Mouse (Mus musculus) limb, embryonic 13.5 days (tissue): ENCODE measurements around the gene Gltp. TPM values are rescaled to one million over a fixed set of nuclear protein-coding genes. Genes with fewer than 3 reads are reported as not detected.

ENCODE experiments used
- ATAC-seq: fragments of 200-750 bp; cut with Nextera tagmentation; 2 replicates; pipeline ENCODE4 v1.8.0; 2017; ENCODE audit warnings: low read depth, moderate number of reproducible peaks, moderate TSS enrichment; ENCODE audit not compliant: low FRiP score
- H3K27ac ChIP-seq: fragments of 300-500 bp; sonication (generic); 2 replicates; pipeline ENCODE4 v1.5.1; 2015; ENCODE audit warnings: inconsistent platforms, mild to moderate bottlenecking, moderate library complexity
- H3K27me3 ChIP-seq: fragments of 300-500 bp; sonication (generic); 2 replicates; pipeline ENCODE4 v1.6.1; 2015; ENCODE audit warnings: mild to moderate bottlenecking, inconsistent platforms
- H3K36me3 ChIP-seq: fragments of 300-500 bp; sonication (generic); 2 replicates; pipeline ENCODE4 v1.6.1; 2015; ENCODE audit warnings: inconsistent platforms, mild to moderate bottlenecking, moderate library complexity
- H3K4me1 ChIP-seq: fragments of 300-500 bp; sonication (generic); 2 replicates; pipeline ENCODE4 v1.6.1; 2015; ENCODE audit warnings: inconsistent platforms
- H3K4me2 ChIP-seq: fragments of 300-500 bp; sonication (generic); replicated peaks from 2 replicates; pipeline ENCODE4 v1.6.1; 2015; ENCODE audit warnings: inconsistent platforms, mild to moderate bottlenecking, moderate library complexity
- H3K4me3 ChIP-seq: fragments of 300-500 bp; sonication (generic); 2 replicates; pipeline ENCODE4 v1.5.1; 2015; ENCODE audit warnings: moderate library complexity, mild to moderate bottlenecking, inconsistent platforms
- H3K9ac ChIP-seq: fragments of 300-500 bp; sonication (generic); 2 replicates; pipeline ENCODE4 v1.6.1; 2015; ENCODE audit warnings: mild to moderate bottlenecking, inconsistent platforms
- H3K9me3 ChIP-seq: fragments of 300-500 bp; sonication (generic); 2 replicates; pipeline ENCODE4 v1.6.1; 2016; ENCODE audit warnings: inconsistent platforms
- WGBS: fragments of 180-500 bp; shearing (Covaris S2); methylation state at CpG from one replicate; pipeline ENCODE4 v1.1.7; 2015; 5-methylcytosine and 5-hydroxymethylcytosine counted together
- polyA plus RNA-seq: library from polyadenylated mRNA; unstranded; fragments of >200 nt; fragmentation: Nextera tagmentation; extraction: Ambion mirVana; gene quantifications from 2 replicates; pipeline ENCODE4 v1.2.1, GENCODE M21; 2015

Gltp gene
- 95.1 and 97.0 TPM in 2 replicates for polyA plus RNA-seq

DNA sequence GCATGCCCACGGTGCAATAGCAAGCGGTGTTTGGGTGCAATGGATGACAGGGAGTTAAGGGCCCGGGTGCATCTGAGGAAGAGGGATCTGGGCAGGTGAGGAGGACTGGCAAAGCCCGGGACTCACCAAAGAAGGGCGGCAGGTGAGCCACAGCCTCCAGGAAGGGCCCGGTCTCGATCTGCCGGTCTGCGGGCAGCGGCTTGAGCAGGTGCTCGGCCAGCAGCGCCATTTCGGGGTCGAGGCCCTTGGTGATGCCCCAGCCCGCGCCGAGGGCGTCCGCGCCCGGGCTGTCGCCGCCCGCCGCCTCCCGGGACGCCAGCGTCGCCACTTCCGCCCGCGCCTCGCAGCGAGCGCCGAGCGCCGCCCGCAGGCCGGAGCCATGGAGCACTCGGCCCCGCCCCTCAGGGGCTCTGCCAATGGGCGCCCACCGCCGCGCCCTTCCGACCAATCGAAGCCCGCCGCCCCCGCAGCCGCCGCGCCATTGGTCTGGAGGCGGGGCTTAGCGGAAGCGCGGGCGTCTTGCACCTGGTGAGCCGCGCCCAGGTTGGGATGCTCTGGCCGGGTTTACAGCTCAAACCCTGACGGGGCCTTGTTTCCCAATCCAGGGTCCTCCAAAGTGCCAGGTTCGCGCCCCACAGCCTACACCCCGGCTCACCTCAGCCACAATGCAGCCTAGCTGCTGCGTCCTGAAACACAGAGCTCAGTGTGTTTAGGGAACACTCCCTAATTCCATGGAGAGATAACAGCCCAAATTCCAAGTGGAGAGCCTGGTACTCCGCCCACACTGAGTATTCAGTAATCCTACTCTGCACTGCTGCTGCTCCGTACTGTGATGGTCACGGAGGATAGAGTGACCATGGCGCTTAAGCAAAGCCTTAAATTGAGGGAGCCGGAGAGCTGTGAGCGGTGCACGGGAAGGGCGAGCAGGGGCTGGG, at the start of gene Gltp:
TSS of gene Gltp (minus strand) at position 352 of the 935 bp plus-strand sequence.
- WGBS, result 5% methylated on average over 50 of the region's 75 CpGs

DNA sequence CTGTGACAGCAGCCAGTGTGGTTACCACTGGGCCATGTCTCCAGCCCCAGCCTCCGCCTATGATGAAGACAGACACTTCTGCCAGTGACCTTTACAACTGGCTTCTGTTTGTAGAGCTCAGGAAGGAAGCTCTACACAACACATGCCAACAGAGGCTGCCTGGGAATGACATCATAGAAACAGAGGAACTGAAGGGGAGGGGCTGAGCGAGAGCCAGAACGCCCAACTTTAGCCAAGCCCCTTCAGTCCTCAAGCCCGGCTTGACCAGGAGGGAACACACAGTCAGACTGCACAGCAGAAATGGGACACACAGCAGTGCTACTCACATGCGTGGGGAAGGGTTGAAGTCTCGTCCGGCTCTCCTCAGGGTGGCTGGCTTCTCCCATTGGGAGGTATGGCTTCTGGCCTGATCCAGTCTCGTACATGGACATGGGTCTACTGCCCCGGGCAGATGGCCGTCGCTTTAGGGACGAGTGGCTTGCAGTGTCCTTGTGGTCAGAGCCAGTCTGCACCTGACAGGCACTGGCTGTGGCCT, 48.0 kb upstream of the Gltp start:
- ATAC-seq, result no peak
- WGBS, result 80% methylated on average over 12 of the region's 12 CpGs
- H3K27me3 ChIP-seq, result no peaks in the 10 kb centered on the region
- H3K36me3 ChIP-seq, result peaks cover 94% of the 10 kb centered on the region
- H3K9ac ChIP-seq, result peak overlapping the region; percentile 13; the same call in 1 of the 2 replicates
- H3K4me2 ChIP-seq, result no peak overlapping the region
- H3K9me3 ChIP-seq, result no peaks in the 10 kb centered on the region
- no peak overlapping the region for H3K4me3 ChIP-seq
- no peak overlapping the region for H3K27ac ChIP-seq
- no peaks in the 10 kb centered on the region for H3K4me1 ChIP-seq

More for the DNA sequence above, at the start of gene Gltp:
- no peaks in the 10 kb centered on the region for H3K27me3 ChIP-seq
- peak; percentile 96 for ATAC-seq
- H3K27ac ChIP-seq, result peak within 1 kb of the TSS; percentile 28; the same call in 1 of the 2 replicates
- H3K4me1 ChIP-seq, result peaks cover 23% of the 10 kb centered on the region
- H3K36me3 ChIP-seq, result no peaks in the 10 kb centered on the region
- peak within 1 kb of the TSS; percentile 84 for H3K9ac ChIP-seq
- H3K4me2 ChIP-seq, result peak within 1 kb of the TSS; percentile 93
- H3K4me3 ChIP-seq, result peak within 1 kb of the TSS; percentile 76
- H3K9me3 ChIP-seq, result no peaks in the 10 kb centered on the region

DNA sequence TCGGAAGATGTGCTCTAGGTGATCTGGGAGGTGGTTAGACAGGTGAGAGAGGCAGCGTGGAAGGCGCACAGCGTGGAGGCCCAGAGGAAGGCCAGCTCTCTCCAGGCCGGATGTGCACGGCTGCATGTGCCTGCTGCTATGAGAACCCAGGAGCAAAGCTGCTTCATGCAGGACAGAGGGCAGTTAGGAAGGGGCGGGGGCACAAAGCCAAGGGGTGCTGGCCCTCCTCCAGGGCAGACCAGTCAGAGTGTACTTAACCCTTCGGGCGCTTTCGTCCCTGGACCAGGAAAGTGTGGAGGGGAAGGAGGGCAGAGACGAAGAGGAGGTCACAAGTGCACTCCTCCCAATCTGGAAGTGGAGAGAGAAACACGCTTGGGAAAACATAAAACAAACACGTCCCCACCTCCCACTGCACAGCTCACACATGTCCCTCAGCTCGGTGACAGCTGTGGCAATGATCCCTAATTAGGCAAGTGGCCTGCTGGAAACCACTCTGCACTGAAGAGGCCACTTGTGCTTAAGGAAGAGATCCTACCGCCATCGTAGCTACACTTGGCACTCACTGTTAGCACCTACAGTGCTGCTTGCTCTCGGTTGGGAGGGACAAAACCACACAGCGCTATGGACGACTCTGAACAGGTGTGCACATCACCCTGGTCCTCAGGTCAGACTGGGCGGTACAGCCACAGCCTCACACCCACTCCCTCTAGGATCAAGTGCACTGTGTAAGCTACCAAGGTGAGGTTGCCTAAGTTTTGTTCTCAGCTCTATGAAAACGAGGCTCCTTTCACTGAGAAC, 46.5 kb upstream of the Gltp start:
- no peaks in the 10 kb centered on the region for H3K27me3 ChIP-seq
- no peak overlapping the region for H3K4me3 ChIP-seq
- no peaks in the 10 kb centered on the region for H3K4me1 ChIP-seq
- H3K9ac ChIP-seq, result no peak overlapping the region
- no peak overlapping the region for H3K27ac ChIP-seq
- no peak for ATAC-seq
- H3K4me2 ChIP-seq, result no peak overlapping the region
- H3K9me3 ChIP-seq, result no peaks in the 10 kb centered on the region
- H3K36me3 ChIP-seq, result peaks cover 94% of the 10 kb centered on the region
- WGBS, result 87% methylated on average over 21 of the region's 21 CpGs

DNA sequence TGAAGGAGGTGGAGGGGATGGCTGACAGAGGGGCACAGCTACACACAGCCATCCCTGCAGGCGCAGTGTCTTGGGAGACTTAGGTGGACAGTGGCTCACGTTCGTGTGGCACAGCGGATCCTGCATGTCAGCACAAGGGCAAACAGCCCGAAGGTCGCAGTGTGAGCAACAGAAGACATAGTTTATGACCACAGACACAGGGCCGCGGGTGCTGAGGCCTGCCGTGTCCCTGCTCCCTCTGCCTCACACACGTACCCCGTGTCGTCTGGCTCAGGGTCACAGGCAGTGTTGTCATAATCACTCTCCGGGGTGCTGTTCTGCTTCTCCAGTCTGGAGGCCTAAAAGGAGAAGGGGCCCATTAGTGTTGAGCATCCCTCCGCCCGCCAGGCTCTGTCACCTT, 42.8 kb upstream of the Gltp start:
- ATAC-seq, result no peak
- no peaks in the 10 kb centered on the region for H3K4me1 ChIP-seq
- peaks cover 97% of the 10 kb centered on the region for H3K36me3 ChIP-seq
- no peak overlapping the region for H3K9ac ChIP-seq
- no peaks in the 10 kb centered on the region for H3K9me3 ChIP-seq
- no peak overlapping the region for H3K27ac ChIP-seq
- H3K27me3 ChIP-seq, result no peaks in the 10 kb centered on the region
- 88% methylated on average over 15 of the region's 15 CpGs for WGBS
- no peak overlapping the region for H3K4me3 ChIP-seq
- no peak overlapping the region for H3K4me2 ChIP-seq

DNA sequence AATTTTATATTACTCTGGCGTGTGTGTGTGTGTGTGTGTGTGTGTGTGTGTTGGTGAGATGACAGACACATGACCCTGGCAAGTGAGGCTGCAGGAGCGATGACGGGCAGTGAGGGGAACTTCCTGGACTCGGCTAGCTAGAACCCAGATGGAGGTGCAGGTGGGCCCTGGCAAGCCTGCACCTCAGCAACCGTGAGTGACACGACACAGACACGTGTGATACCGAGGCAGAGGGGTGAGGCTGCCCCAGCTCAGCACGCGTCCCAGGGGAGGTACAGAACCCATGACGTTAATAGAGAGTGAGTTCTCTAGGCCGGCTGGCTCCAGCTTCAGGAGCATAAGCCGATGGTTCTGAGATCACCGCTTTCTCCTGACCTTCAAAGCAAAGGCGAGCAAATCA, 41.2 kb upstream of the Gltp start:
- no peaks in the 10 kb centered on the region for H3K27me3 ChIP-seq
- H3K4me3 ChIP-seq, result no peak overlapping the region
- 85% methylated on average over 15 of the region's 15 CpGs for WGBS
- no peak overlapping the region for H3K9ac ChIP-seq
- H3K36me3 ChIP-seq, result peaks cover 94% of the 10 kb centered on the region
- H3K27ac ChIP-seq, result no peak overlapping the region
- no peak for ATAC-seq
- H3K4me1 ChIP-seq, result no peaks in the 10 kb centered on the region
- no peaks in the 10 kb centered on the region for H3K9me3 ChIP-seq
- H3K4me2 ChIP-seq, result no peak overlapping the region

DNA sequence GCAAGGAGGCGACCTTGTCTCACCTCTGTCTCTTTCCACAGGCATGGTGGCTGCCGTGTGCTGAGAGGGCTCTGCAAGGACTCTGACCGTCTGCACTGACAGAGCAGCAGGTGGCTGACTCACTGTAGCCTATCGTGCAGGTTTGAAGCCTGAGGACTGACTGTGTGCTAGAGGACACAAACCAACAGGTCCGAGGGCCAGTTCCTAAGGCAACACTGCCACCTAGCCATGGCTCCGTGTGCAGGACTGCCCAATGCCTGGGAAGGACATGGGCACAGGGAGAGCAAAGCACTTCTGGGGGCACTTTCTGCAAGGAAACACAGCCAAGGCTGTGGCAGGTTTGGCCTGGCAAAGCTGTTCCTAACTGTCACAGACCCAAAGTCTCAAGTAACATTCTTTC, 40.7 kb upstream of the Gltp start:
- no peaks in the 10 kb centered on the region for H3K4me1 ChIP-seq
- no peak for ATAC-seq
- no peak overlapping the region for H3K4me3 ChIP-seq
- WGBS, result 67% methylated on average over 6 of the region's 6 CpGs
- H3K27ac ChIP-seq, result 0 out of 2 replicates have a peak overlapping the region, but pooled peaks have one; percentile 22
- H3K9me3 ChIP-seq, result no peaks in the 10 kb centered on the region
- no peaks in the 10 kb centered on the region for H3K27me3 ChIP-seq
- no peak overlapping the region for H3K9ac ChIP-seq
- peaks cover 89% of the 10 kb centered on the region for H3K36me3 ChIP-seq
- H3K4me2 ChIP-seq, result no peak overlapping the region

DNA sequence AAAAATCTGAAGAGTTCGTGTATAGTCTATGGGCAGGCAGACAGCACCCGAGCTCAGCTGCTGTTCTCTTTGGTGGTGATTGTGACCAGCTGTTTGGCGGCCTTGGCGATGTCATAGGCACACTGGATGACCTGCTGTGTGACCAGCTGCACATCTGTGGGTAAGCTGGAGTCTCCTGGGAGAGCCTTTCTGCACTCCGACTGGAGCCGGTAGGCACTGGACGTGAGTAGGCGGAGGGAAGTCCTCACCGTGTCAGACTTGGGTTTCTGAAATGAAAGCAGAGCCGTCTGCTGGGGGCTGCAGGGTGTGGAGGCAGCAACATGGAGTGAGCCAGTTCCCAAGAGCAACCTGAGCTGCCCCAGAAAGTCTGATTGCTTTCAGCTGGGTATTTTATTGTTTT, 39.3 kb upstream of the Gltp start:
- WGBS, result 47% methylated on average over 10 of the region's 10 CpGs
- no peaks in the 10 kb centered on the region for H3K4me1 ChIP-seq
- H3K4me3 ChIP-seq, result no peak overlapping the region
- H3K27ac ChIP-seq, result no peak overlapping the region; the same call in 1 of the 2 replicates
- no peak for ATAC-seq
- H3K27me3 ChIP-seq, result no peaks in the 10 kb centered on the region
- H3K4me2 ChIP-seq, result no peak overlapping the region
- H3K36me3 ChIP-seq, result peaks cover 86% of the 10 kb centered on the region
- no peak overlapping the region for H3K9ac ChIP-seq
- no peaks in the 10 kb centered on the region for H3K9me3 ChIP-seq

DNA sequence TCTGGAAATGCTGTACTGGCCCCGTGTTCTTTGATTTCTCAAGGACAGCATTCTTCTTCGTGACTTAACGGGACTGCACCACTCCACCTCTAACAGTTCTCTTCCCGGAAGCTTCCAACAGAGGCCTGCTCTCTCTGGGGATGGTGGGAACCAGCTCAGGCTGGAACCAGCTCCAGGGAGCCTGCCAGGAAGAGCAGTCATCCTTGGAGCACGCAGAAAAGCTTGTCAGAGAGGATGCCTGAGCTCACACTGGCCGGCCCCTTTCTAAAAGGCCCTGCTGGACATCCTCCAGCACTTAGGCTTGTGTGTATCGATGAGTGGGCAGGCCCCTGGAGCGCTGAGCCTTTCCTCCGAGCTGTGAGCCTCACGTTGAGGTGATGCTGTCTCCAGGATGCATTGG, 37.4 kb upstream of the Gltp start:
- H3K4me2 ChIP-seq, result no peak overlapping the region
- peaks cover 3% of the 10 kb centered on the region; the same call in 1 of the 2 replicates for H3K9me3 ChIP-seq
- peaks cover 78% of the 10 kb centered on the region for H3K36me3 ChIP-seq
- H3K4me3 ChIP-seq, result no peak overlapping the region
- no peak overlapping the region for H3K27ac ChIP-seq
- WGBS, result 82% methylated on average over 10 of the region's 10 CpGs
- H3K27me3 ChIP-seq, result no peaks in the 10 kb centered on the region
- no peak for ATAC-seq
- H3K9ac ChIP-seq, result no peak overlapping the region
- H3K4me1 ChIP-seq, result no peaks in the 10 kb centered on the region

DNA sequence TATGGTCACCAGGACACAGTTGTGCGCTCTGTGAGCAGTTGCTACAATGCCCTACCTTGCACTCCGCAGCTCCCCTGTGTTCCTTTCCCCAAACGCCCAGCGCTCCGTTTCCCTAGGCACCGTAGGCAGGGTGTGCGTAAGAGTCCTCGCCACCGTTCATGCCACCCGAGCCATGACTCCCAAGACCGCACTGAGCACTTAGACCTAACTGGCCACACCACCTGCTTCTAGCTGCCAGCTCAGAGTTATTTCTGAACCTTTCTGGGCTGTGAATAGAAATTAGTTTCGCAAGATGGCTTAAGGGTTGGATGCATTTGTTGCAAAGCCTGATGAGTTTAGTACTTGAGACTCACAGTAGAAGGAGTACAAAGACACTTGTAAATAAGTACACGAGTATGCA, 32.1 kb upstream of the Gltp start:
- Histone ChIP-seq H3K4me2 (no peak overlapping the region), H3K4me3 (no peak overlapping the region), H3K4me1 (0 out of 2 replicates have a peak, but pooled peaks cover 5% of the 10 kb centered on the region), H3K9me3 (peaks cover 3% of the 10 kb centered on the region; the same call in 1 of the 2 replicates), H3K27me3 (no peaks in the 10 kb centered on the region), H3K9ac (no peak overlapping the region), H3K27ac (peak overlapping the region; percentile 15; the same call in 1 of the 2 replicates), H3K36me3 (peaks cover 78% of the 10 kb centered on the region)
- 94% methylated on average over 13 of the region's 13 CpGs for WGBS
- ATAC-seq, result no peak

DNA sequence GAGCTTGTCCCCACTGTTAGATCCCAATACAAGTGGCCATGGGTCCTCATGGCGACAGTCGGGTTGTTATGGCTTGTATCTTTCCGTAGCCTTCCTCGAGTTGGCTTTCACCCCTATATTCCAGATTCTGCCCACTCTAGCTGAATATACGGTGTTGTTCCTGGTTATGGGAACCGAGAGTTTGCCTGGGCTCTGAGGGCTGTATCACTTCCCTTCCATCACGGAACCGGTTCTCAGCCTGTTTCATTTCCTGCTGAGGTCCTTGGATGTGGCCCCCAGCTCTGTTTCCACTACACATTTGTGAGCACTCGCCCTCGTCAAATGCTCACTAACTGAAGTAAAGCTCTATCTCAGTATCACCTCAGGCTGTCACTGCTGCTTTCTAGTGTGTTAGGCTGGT, 31.2 kb upstream of the Gltp start:
- 88% methylated on average over 10 of the region's 10 CpGs for WGBS

DNA sequence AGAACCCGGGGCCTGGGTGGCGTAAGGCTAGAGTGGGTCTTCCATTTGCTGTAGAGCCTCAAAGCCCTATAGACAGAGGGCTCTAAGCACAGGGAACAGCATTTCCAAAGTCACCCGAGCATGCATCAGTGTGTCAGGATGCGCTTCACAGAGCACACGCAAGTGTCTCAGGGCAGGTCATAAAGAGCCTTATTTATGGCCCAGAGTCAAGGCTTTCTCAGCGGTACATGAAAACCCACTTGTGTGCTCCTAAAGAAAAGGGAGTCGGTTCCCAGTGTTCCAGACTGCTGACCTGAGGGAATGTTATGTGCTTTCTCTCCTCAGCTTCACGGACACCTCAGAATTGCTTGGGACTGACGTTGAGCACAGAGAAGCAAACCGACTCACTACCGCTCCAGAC, 30.0 kb upstream of the Gltp start:
- 89% methylated on average over 11 of the region's 11 CpGs for WGBS
- no peak for ATAC-seq
- no peak overlapping the region for H3K4me2 ChIP-seq
- no peaks in the 10 kb centered on the region for H3K27me3 ChIP-seq
- peaks cover 3% of the 10 kb centered on the region; the same call in 1 of the 2 replicates for H3K9me3 ChIP-seq
- no peak overlapping the region for H3K4me3 ChIP-seq
- no peak overlapping the region for H3K9ac ChIP-seq
- H3K4me1 ChIP-seq, result 0 out of 2 replicates have a peak, but pooled peaks cover 5% of the 10 kb centered on the region
- no peak overlapping the region for H3K27ac ChIP-seq
- peaks cover 86% of the 10 kb centered on the region for H3K36me3 ChIP-seq

More for the DNA sequence above, 31.2 kb upstream of the Gltp start:
- Histone ChIP-seq H3K4me1 (0 out of 2 replicates have a peak, but pooled peaks cover 5% of the 10 kb centered on the region), H3K36me3 (peaks cover 81% of the 10 kb centered on the region), H3K9me3 (peaks cover 3% of the 10 kb centered on the region; the same call in 1 of the 2 replicates), H3K27ac (no peak overlapping the region), H3K27me3 (no peaks in the 10 kb centered on the region), H3K4me3 (no peak overlapping the region), H3K9ac (no peak overlapping the region), H3K4me2 (no peak overlapping the region)
- ATAC-seq, result no peak

DNA sequence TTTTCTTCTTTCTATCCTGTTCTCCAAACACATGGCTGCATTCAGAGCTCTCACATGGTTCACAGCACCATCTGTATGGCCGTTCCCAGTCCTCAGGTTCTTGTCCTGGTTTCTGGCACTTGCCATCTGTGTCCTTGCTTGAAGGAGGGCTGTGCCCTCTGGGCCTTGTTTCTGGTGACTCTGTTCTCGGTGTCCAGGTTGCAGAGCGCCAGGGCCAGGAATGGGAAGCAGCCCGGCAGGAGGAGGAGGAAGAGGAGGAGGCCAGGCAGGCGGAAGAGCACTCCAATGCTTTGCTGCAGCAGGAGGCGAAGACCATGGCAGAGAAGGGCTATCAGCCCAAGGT, 29.1 kb upstream of the Gltp start:
- Histone ChIP-seq H3K9ac (no peak overlapping the region), H3K4me2 (no peak overlapping the region), H3K4me1 (0 out of 2 replicates have a peak, but pooled peaks cover 5% of the 10 kb centered on the region), H3K4me3 (no peak overlapping the region), H3K36me3 (peaks cover 89% of the 10 kb centered on the region), H3K27me3 (no peaks in the 10 kb centered on the region), H3K27ac (no peak overlapping the region), H3K9me3 (peaks cover 3% of the 10 kb centered on the region; the same call in 1 of the 2 replicates)
- no peak for ATAC-seq
- 91% methylated on average over 6 of the region's 6 CpGs for WGBS
